Mouse (Mus musculus): ENCODE data around the gene Ermap.

GRCm38 (mm10) chr4:119141191-119141590, 48.6 kb downstream of the Ermap start:
- TF ChIP-seq CTCF (IDR thresholded peaks at IDR 0.05; ENCODE audit: extremely low read depth, insufficient read depth, low read length) = no peak
- no peak for TF ChIP-seq POLR2A (IDR thresholded peaks at IDR 0.05; ENCODE audit: extremely low read depth, insufficient read depth, low read length)

Measured in cortical plate, adult 2 months (tissue).